Mouse (Mus musculus): ENCODE data around the gene Elmsan1.

Elmsan1 gene

DNA sequence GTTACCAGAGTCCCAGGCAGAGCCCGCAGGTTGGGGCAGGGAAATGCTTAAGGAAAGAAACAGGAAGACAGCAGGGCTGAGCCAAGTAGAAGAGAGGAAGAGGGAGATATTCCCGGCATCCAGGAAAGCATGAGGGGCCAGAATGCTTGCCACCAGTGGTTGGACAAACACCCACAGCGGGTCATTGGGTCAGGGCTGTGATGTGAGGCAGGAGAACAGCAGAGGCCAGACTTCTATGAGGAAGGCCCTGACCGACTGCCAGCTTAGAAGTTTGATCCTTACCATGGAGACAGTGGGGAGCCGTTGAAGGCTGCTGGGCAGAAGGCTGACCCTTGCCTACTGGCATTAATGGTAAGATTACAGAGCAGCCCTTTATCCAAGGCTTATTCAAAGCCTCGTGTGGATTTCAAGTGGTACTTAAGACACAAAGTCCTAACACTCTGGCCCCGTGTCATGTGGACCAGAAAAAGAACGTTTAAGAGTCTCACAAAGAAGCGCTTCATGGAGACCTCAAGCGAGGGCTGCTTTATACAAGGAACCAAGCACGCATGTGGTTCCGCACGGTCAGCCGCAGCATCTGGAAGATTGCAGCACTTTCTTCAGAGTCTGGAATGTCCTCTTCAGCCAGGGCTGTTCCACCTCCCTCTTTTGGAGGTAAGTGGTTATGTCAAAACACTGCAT is 4.0 kb downstream of the Elmsan1 start:
- DNase-seq, result peak; percentile 91

DNA sequence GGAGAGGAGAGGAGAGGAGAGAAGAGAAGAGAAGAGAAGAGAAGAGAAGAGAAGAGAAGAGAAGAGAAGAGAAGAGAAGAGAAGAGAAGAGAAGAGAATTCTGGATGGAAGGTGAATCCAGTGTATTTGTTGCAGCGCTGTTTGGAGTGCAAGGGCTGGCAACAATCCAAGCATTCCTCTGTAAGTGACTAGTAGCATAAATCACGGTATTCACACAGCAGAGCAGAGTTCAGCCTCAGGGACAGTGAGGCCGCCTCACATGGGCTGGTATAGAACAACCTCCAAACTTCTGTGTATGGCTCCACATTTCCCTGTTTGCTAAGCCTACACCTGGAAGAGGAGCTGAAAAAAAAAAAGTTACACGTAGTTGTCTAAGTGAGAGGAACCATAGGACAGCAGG is 6.4 kb downstream of the Elmsan1 start:
- DNase-seq, result no peak

DNA sequence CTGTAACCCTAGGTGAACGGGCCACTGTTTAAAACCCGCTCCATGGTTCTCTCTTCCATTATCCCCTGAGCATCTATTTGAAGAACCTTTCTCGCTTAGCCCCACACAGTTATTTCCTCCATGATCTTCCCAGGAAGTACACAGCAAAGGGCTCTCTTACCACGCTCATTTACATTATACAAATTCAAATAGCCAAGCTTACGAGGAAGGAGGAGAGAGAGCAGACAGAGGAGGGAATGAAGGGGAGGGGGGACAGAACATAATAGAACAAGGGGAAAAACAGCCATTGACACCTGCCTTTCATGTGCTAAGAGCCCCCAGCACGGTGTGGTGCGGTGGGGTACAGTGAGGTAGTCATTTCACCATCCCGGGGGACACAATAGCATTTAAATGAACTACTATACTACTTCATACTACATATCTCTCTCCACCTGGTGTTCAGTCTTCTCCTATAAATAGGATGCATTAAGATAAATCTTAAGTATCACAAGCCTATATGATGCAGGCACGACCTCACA is 7.6 kb downstream of the Elmsan1 start:
- DNase-seq, result no peak

DNA sequence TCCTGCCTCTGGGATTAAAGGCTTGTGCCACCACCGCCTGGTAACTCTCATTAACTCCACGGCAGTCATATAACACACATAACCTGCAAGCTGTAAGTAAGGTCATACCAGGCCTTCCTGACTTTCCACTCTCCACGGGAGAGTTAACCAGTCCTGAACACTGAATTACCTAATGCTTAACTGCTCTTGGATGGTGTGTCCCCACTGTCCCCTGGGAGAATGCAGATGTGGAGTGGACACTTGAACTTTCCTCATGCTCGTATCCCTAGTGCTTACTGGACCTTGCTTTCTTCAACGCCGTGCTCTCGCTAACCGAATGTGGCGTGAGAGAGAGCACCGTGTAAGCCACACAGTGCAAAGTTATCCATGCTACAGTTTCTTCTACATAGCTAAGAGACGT is 8.4 kb downstream of the Elmsan1 start:
- DNase-seq, result no peak

DNA sequence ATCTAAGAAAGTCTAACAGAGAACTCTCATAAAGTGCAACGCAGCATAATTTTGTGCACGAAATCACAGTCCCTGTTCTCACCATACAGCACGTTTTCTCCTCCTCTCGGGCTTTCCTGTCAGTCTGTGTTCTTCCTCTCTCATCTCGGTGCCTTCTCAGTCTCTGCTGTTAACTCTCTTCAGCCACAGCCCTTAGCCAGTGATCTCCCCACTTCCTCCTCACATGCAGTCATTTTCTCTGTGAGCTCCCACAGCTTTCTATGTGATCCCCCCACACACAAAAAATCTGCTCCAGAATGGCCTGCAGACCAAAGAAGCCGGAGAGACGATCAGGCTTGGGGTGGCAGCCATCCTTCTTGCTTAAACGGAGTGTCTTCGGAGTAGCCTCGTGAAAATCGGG is 9.6 kb downstream of the Elmsan1 start:
- peak; percentile 85 for DNase-seq

DNA sequence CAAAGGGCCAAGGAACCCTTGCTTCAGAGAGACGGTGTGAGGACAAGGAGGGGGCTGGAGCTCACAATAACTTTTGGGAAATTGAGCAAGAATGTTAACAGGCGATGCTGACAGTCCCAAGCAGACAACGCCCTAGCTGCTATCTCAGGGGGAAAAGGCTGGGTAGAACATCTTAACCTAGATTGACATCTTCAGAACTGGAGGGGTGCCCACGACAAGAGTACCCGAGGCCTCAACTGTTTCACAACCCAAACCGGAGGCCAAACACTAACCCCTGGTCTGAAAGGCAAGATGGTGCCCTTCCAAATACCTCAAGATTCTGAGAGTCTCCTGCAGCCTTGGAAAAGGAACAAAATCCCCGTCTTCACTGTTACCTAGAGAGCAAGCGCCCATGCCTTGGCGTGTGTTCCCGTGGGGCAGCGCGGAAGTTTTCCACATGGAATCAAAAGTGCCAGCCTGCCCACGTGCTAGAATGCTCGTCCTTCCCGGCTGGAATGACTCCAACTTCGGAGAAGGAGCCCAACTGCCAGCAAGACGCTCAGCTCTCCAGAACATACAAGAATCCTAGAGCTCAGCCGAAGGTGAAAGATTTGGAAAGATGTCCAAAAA is 11.4 kb downstream of the Elmsan1 start:
- DNase-seq, result peak; percentile 87

DNA sequence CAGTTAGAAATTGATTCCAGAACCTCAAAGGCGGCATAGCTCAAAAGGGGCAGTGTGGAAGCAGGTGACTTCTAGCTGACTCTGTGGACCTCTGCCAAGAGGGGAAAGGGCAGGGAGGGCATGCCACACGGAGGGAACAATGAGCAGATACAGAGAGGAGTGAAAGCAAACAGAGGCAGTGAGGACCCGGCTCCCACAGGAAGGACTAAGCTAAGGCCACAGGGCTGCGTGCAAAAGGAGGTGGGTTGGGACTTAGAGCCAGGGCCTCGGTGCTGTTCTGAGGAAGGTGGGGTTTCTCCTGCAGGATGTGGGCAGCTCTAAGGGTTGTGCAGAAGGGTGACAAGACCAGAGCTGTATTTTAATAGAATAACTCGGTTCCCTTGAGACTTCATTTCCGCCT is 12.2 kb downstream of the Elmsan1 start:
- DNase-seq, result peak; percentile 94

DNA sequence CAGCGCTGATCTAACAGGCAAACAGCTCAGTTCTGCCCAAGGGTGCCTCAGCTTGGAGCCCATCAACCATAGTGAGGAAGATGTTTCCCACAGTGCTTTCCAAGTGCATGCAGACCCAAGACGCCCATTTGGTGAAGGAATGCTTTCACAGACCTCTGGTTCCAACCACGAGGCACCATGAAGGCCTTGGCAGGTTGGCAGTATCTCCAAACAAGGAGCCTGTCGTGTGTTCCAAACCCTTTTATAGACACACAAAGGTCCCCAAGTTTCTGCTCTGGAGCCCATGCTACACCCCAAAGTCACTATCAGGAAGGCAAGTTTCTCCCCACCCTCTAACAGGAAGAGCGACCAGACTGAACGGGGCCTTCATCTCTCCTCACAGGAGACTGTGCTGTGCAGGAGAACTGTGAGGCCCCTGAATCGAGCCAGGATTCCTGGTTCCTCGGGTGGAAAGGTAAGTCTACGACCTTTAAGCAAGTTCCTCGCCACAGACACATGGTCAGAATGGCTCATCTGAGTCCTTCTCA is 13.0 kb downstream of the Elmsan1 start:
- peak; percentile 85 for DNase-seq

DNA sequence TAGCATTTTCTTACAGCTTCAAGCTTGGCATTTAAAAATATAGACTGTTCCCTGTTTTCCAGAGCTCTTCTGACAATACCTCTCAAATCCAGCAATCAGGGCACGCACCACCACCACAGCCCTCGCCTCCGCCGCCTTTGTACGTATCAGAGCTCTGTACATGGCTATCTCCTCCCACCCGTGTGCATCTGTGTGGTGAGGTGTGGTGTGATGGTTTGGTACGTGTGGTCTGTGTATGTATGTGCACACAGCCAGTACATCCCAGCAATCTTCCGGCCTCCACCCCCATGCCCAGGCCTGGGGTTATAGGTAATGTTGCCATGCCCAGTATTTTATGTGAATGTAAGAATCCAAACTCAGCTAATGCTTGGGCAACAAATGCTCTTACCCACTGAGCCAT is 14.0 kb downstream of the Elmsan1 start:
- DNase-seq, result peak; percentile 87

DNA sequence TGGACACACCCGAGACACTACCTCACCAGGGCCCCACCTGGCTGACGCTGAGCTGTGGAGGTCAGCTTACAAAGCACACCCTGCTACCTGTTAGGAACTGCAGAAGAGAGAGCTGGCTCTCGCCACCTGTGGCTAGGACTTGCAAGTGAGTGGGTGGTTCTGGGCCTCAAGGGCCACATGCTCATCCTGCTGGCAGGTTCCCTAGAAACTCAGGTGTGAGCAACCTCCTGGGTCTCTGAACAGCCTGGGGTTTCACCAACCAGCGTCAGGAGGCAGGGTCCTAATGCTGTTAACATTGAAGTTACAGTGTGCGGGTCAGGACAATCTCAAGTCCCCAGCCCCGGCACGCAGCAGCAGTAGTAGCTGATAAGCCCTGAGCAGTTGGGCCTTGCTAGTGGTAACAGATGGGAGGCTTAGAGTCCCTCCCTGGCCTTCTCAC is 14.9 kb downstream of the Elmsan1 start:
- peak; percentile 87 for DNase-seq

DNA sequence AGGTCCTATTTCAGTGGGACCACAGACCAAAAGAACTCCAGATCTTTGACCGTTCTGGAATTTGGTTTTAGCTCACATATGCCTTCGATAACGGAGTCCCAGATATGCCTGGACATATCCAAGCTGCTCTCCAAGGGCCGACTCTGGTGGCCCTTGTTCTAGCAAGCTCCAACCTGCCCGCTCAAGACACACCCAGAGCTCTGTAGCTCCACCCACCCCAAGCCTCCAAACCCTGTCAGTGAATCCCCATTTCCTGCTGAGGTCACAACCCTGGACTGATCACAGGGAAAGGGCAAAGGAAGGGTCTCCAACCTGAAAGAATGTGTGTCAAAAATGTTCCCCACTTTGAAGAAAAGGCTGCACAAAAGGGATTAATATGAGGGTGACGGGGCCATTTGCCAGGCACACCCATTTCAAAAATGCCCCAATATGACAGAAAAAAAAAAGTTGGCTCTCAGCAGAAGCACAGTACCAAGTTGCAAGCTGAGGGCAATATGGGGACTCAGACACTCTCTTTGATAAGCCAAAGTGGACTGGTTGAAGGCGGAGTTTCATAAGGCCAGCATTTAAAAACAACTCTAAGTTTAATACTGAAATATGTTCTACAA is 15.4 kb downstream of the Elmsan1 start:
- DNase-seq, result peak; percentile 83

DNA sequence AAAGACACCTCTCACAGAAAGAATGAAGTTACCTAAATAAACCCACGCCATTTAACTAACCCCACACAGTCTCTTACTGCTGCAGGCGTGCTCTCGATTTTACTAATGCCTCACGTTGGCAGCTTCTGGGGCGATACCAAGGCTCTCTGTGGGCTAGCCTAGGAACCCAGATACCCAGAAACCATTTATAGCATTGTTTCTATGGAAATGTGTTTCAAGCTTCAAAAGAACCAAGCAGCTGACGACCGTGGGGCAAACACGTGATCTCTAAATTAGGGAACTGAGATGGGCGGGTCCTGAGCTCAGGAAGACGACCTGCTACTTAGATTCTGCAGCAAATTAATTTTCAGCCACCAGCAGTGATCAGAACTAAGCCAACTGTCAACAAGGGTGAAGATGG is 16.1 kb downstream of the Elmsan1 start:
- DNase-seq, result peak; percentile 94

DNA sequence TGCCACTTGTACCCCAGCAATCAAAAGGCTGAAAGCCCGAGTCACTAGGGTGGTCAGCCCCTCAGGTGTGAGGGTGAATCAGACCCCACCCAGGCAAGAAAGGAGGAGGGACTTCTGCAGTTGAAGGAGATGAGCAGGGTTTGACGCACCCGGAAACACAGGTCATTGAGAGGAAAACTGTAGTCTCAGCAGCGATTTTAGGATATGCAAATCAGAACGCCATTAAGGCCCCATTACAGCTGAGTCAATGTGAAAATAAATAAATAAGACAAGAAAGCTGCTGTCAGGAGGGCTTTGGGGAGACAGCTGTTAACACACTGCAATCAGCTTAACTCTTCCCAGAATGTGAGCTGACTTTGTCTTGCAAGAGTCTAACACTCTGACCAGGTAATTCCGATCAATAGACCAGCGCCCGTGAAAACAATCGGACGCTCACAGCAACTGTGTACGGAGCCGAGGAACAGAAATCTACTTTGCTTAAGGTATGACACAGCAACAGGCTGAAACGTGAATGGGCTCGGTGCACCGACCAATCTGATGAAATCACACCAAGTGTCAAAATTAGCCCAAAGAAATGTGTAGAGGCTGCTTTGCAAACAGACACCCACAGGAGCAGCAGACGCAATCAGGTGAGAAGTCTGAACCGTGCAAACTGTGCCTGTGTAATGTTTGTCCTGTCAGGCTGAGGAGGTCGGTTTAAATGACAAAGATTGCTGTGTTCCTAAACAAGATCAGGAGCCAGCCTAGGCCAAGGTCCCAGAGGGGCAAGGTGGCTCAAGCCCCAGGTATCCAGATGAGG is 16.8 kb downstream of the Elmsan1 start:
- DNase-seq, result peak; percentile 91

DNA sequence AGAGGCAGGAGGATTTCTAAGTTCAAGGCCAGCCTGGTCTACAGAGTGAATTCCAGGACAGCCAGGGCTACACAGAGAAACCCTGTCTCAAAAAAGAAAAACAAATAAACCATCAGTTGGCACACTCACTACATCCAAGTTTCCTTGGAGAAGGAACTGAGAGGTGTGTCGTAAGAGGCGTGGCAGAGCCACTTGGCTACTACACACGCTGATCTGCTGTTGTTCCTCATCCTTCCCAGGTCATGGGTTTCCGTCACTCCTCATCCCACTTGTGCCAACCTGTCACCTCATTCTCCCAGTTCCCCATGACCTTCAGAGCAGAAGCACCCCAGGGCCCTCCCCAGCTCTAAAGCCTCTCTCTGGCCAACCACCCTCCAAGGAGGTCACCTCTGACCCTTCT is 17.5 kb downstream of the Elmsan1 start:
- peak; percentile 90 for DNase-seq

DNA sequence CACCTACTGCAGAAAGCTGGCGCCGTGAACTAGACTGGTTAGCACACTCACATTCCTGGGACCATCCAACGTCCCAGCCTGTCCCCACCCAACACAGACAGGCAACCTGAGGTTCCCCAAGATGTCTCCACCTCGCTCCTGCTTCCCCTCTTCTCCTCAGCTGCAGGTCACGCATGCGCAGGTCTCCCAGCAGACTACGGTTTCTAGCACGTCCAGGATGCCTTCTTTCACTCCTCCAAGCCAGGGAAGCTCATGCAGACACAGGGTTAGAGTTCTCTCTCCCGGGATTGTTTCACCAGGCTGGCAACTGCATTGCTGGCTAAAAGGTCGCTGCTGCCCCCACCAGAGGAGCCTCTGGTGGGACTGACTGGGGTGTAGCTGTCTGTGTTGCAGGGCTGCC is 19.8 kb downstream of the Elmsan1 start:
- DNase-seq, result peak; percentile 88

DNA sequence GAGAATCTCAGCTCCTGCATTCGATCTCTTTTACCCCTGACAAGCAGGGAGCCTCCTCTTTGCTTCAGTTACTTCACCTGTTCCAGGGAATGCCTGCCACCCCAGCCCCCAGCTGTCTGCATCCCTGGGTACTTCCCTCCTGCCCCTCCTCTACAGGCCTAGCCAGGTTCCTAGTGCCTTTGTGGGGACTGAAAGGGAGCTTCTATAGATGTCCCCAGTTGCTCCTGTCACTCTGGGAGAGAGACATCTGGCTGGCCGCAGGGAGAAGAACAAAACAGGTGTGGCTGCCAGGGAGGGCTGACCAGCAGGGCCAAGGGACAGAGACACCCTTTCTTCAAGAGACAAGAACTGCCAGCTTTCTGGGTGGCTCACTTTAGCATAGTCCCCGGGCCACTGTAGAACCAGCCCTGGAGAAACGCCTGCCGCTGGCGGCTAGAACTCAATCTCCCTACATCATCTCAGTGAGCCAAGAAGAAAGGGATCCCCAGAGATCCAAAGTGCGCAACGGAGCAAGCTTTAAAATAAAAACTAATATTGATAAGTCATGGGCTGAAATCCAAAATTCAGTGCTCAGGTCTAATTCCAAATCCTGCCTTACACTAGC is 20.5 kb downstream of the Elmsan1 start:
- peak; percentile 90 for DNase-seq

DNA sequence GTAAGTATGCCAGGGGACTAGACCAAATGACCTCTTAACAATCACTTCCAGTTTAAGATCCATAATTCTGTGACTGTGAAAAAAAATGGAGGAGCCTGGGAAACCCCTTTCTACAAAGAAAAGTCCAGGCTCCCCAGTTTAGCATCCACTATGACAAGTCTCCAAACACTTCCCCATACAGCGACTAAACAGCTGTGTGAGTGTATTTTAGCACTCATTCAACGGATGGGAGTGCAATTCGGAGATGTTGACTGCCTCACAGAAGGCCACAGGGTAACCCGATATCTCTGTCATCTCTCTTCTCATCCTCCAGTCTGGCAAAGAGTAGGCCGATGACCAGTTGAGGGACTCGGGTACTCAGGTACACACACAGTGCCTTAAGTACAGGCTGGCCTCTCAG is 23.5 kb downstream of the Elmsan1 start:
- no peak for DNase-seq

DNA sequence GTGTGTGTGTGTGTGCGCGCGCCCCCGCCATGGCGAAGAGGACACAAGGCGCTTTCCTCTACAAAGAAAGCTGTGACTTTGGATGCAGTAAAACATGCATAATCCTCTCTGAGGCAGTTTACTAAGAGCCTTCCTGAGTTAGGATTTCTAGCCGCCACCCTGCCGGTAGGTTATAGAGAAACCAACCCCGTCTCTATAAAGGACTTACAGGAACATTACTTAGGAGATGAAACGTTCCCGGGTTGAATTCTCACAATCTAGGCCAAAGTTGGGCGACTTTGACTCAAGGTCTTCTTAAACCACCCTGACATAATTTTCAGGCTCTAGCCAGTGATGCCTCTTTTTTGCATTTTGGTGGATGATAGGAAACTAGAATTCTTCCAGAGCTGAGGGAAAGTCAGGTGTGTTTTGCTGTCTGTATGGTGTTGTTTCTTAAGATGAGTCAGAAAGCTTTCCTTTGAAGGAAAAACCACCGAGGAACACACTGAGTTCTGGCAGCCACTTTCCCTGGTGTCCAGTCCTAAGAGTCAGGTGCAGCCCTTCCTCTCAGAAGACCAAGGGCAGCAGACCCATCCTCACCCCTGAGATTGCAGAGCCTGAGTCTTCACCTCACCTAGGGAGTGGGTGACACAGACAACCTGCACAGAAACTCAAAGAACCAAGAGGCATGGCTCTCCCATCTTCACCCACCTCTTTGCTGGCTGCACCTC is 24.1 kb downstream of the Elmsan1 start:
- no peak for DNase-seq

DNA sequence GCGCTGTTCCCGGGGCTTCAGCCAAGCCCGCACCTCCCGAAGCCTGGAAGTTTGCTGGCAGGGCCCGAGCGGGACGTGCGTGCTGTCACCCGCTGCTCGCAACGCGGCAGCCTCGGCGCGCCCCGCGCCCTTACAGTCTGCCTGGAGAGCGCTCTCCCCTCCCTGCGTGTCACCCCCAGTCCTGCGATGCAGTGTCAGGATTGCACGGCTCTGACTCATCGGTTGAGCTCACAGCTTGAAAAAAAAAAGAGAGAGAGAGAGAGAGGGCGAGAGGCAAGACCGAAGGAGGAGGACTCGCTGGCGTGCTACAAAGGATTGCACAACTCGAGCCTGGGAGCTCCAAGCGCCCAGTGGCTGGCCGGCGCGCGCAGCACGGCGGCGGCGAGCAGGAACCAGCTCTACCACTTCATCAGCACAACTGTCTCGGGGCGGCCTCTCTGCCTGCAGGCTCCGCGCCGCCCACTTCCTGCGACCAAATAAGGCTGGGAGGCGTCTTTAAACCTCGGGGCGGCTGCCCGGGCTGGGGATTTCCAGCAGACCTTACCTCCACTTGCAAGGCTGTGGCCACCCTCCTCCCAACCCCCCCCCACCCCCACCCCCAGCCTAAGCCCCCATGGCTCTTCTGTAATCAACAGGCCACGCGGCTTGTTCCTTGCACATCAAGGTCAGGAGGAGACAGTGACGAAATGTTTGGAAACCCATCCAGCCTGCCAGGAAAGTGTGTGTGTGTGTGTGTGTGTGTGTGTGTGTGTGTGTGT is 24.9 kb downstream of the Elmsan1 start:
- DNase-seq, result peak; percentile 100

DNA sequence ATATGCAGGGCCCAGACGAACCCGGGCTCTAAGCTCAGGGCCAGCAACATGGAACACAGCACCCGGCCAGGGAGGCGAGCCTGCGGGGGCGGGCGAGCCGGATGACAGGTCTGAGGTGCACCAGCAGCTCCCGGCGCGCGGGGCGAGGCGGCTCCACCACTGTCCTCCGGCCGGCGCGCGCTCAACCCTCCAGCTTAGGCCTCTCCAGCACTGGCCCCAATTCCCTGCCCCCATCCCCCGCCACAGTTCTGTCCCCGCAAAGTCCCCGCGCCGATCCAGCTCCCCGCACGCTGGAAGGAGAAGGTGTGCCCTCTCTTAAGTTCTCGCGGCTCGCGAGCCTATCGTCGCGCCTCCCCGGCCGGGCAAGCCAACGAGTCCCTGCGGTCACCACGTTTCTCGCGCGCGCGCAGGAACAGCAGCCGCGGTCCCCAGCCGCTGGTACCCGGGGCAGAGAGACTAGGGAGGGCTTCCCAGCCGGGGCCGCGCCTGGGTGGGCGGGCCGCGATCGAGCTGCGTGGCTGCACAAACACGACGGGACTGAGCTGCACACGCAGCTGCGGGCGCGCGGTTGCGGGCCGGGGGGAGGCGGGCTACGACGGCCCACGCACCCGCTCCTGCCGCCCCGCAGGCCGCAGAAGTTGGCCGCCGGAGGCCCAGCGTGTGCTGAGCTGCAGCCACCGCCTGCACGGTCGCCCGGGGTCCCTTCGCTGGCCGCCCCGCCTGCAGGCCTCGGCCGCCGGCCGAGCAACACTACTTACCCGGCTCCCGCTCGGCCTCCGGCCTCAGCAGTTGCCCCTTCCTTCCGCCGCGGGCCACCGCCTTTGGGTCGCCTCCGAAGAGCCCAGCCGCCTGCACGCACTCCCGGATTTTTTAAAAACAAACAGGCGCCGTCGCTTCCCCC is 25.7 kb downstream of the Elmsan1 start:
- DNase-seq, result peak; percentile 98
